Mouse (Mus musculus) kidney, embryonic 16.5 days (tissue): ENCODE measurements around the gene Selplg. TPM values are rescaled to one million over a fixed set of nuclear protein-coding genes. Genes with fewer than 3 reads are reported as not detected.

Experiments used
- ATAC-seq: fragments of 200-750 bp; cut with Nextera tagmentation; 2 replicates; pipeline ENCODE4 v1.8.0; 2017; ENCODE audit warnings: moderate TSS enrichment; ENCODE audit not compliant: low FRiP score, low TSS enrichment
- H3K27ac ChIP-seq: fragments of 300-500 bp; sonication (generic); 2 replicates; pipeline ENCODE4 v1.5.1; 2014; ENCODE audit warnings: low read length
- H3K27me3 ChIP-seq: fragments of 300-500 bp; sonication (generic); 2 replicates; pipeline ENCODE4 v1.6.1; 2014; ENCODE audit warnings: low read length, control low read depth, mixed read lengths; ENCODE audit not compliant: insufficient read depth
- H3K36me3 ChIP-seq: fragments of 300-500 bp; sonication (generic); 2 replicates; pipeline ENCODE4 v1.6.1; 2014; ENCODE audit warnings: low read length, control low read depth, mixed read lengths; ENCODE audit not compliant: insufficient read depth
- H3K4me1 ChIP-seq: fragments of 300-500 bp; sonication (generic); 2 replicates; pipeline ENCODE4 v1.6.1; 2014; ENCODE audit warnings: low read length, control low read depth, mixed read lengths; ENCODE audit not compliant: insufficient read depth
- H3K4me2 ChIP-seq: fragments of 300-500 bp; sonication (generic); replicated peaks from 2 replicates; pipeline ENCODE4 v1.6.1; 2014; ENCODE audit warnings: low read depth, low read length
- H3K4me3 ChIP-seq: fragments of 300-500 bp; sonication (generic); 2 replicates; pipeline ENCODE4 v1.5.1; 2014; ENCODE audit warnings: mild to moderate bottlenecking, low read length
- H3K9ac ChIP-seq: fragments of 300-500 bp; sonication (generic); replicated peaks from 2 replicates; pipeline ENCODE4 v1.6.1; 2014; ENCODE audit warnings: low read length
- H3K9me3 ChIP-seq: fragments of 300-500 bp; sonication (generic); 2 replicates; pipeline ENCODE4 v1.6.1; 2016; ENCODE audit warnings: low read length, control low read depth
- WGBS: fragments of 180-500 bp; shearing (Covaris S2); extraction: QIAGEN DNeasy Blood & Tissue Kit; methylation state at CpG from one replicate; pipeline ENCODE4 v1.1.7; 2014; 5-methylcytosine and 5-hydroxymethylcytosine counted together
- polyA plus RNA-seq: library from polyadenylated mRNA; unstranded; fragments of >200 nt; fragmentation: Nextera tagmentation; extraction: Ambion mirVana; gene quantifications from 2 replicates; pipeline ENCODE4 v1.2.1, GENCODE M21; 2015

Gene Selplg
- polyA plus RNA-seq, 1 experiment from 2014 or later = 2.4 TPM

DNA sequence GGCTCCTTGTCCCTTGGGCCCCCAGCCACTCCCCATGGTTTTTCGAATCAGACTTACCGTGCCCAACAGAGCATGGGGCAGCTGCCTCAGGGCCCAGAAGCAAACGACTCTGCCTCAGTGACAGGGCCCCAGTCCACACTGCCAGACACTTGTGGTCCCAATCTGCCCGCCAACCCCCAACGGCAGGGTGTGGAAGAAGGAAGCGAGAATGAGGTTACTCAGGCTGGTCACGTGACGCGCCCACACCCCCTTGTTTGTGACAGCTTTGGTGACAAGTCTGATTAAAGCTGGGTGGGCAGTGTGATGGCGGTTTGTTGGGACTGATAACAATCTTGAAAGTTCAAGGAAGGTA lies 2.2 kb downstream of the Selplg start:
- ATAC-seq = no peak
- Histone ChIP-seq H3K4me2 (no peak overlapping the region), H3K36me3 (no peaks in the 10 kb centered on the region), H3K27ac (no peak overlapping the region), H3K4me3 (no peak overlapping the region), H3K9me3 (no peaks in the 10 kb centered on the region), H3K4me1 (peaks cover 7% of the 10 kb centered on the region; the same call in 1 of the 2 replicates), H3K9ac (no peak overlapping the region), H3K27me3 (no peaks in the 10 kb centered on the region)
- 55% methylated on average over 10 of the region's 10 CpGs for WGBS

DNA sequence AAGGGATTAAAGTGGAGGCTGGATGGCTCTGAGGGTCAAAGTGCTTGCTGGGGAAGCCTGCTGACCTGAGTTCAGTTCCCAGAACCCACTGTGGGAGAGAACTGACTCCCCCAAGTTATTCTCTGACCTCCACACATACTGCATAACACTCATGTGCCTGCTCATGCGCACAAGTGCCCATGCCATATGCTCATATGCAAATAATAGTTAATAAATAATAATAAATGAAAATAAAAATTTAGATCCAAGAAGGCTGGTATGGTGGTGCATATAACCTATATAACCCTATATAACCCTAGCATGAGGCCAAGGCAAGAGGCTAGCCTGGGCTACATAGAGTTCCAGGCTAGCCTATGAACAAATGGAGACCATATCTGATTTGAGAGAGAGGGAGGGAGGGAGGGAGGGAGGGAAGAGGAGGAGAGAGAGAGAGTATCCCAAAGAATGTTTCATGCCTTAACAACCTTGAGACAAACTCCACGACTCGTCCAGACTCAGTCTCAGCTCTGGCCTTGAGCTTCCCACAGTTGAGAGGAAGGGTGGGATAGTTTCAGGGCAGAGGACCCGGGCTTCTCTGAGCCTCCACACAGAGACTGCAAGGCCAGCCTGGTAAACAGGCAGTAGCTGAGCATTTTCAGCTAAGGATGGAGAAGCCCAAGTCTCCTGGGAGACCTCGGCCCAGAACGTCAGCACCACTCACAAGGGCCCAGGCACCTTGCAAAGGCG lies 2.7 kb downstream of the Selplg start:
- Histone ChIP-seq H3K9me3 (no peaks in the 10 kb centered on the region), H3K36me3 (no peaks in the 10 kb centered on the region), H3K4me3 (no peak overlapping the region), H3K4me2 (no peak overlapping the region), H3K27me3 (no peaks in the 10 kb centered on the region), H3K27ac (no peak overlapping the region), H3K4me1 (peaks cover 7% of the 10 kb centered on the region; the same call in 1 of the 2 replicates), H3K9ac (no peak overlapping the region)
- ATAC-seq = no peak
- 69% methylated on average over 7 of the region's 7 CpGs for WGBS

DNA sequence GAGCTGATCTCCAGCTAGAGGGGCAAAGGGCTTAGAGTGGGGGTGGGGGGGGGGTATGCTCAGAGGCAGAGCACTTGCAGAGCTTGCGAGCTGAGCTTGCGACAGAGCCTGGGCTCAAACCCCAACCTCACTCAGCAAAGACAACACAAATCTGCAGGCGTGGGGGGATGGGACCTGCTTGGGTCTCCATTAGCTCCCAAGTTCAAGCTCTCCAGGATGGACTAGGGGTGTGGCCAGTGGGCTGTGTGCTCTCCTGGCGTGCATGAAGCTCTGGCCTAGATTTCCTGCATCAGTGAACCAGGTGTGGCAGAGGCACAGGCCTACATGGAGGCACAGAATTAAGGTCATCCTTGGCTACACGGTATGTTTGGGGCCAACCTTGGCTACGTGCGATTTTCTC lies 4.0 kb downstream of the Selplg start:
- Histone ChIP-seq H3K36me3 (no peaks in the 10 kb centered on the region), H3K27me3 (no peaks in the 10 kb centered on the region), H3K9ac (0 out of 2 replicates have a peak overlapping the region, but pooled peaks have one; percentile 15), H3K9me3 (no peaks in the 10 kb centered on the region), H3K4me3 (no peak overlapping the region), H3K27ac (no peak overlapping the region), H3K4me1 (peaks cover 7% of the 10 kb centered on the region; the same call in 1 of the 2 replicates), H3K4me2 (no peak overlapping the region)
- ATAC-seq = peak; percentile 62
- WGBS = 47% methylated on average over 7 of the region's 7 CpGs

DNA sequence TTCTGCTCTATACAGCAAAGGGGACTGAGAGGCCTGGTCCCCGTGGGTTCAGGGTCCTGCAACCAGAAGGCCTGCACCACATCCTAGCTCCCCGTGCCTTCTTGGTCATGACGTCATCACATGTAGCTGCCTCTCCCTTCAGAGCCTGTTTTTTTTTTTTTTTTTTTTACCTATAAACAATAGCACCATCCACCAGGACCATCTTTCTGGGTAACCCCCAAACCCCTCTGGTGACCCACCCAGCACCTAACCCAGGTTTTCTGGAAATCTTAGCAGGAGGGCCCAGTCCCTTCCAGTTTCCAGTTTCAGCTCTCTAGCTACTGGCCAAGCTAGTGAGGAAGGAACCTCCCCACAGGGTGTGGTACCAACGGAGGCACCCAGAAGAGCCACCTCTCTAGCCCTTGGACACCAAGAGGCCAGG lies 4.4 kb downstream of the Selplg start:
- H3K4me3 ChIP-seq = no peak overlapping the region
- H3K9me3 ChIP-seq = no peaks in the 10 kb centered on the region
- peaks cover 7% of the 10 kb centered on the region; the same call in 1 of the 2 replicates for H3K4me1 ChIP-seq
- no peaks in the 10 kb centered on the region for H3K36me3 ChIP-seq
- no peak overlapping the region for H3K4me2 ChIP-seq
- no peaks in the 10 kb centered on the region for H3K27me3 ChIP-seq
- H3K27ac ChIP-seq = no peak overlapping the region
- 61% methylated on average over 4 of the region's 4 CpGs for WGBS
- 0 out of 2 replicates have a peak overlapping the region, but pooled peaks have one; percentile 15 for H3K9ac ChIP-seq
- ATAC-seq = no peak; the same call in 1 of the 2 replicates

DNA sequence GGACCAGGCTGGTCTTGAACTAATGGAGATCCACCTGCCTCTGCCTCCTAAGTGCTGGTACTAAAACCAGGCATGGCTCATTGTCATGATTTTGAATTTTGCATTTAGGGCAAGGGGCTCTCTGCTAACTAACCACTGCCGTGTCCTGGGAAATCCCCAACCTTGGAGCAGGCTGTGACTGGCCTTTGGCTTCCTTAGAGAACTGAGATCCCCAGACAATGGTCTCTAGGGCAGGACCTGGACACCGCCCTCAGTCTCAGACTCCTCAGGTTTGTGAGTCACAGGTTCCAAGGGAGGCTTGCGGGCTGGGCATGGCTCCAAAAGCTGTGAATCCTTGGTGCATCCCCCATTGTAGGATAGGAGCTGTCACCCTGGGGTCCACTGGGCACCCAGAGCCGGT lies 5.8 kb downstream of the Selplg start:
- Histone ChIP-seq H3K27ac (no peak overlapping the region), H3K4me2 (no peak overlapping the region), H3K36me3 (no peaks in the 10 kb centered on the region), H3K9me3 (no peaks in the 10 kb centered on the region), H3K9ac (no peak overlapping the region), H3K4me1 (0 out of 2 replicates have a peak, but pooled peaks cover 5% of the 10 kb centered on the region), H3K4me3 (no peak overlapping the region), H3K27me3 (no peaks in the 10 kb centered on the region)
- ATAC-seq = no peak
- 83% methylated on average over 4 of the region's 4 CpGs for WGBS

DNA sequence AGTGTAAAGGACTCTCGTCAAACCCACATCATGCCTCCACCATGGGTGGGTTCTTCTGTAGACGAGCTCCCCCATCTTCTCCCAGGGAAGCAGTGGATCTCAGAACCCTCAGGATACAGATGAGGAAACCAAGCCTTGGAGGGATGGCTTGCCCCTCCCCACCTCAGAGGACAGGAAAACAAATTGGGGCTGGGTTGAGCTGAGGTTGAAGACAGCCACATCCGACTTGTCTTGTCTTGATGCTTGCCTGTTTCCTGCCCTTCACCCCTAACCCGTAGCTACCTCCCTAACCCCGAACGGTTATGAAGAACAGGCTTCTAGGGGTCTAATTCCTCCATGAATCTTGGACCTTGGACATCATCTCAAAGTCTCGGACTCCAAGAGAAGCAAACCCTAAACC lies 6.9 kb downstream of the Selplg start:
- H3K9ac ChIP-seq = no peak overlapping the region
- H3K4me3 ChIP-seq = no peak overlapping the region
- no peaks in the 10 kb centered on the region for H3K36me3 ChIP-seq
- 77% methylated on average over 7 of the region's 7 CpGs for WGBS
- ATAC-seq = no peak
- 0 out of 2 replicates have a peak, but pooled peaks cover 5% of the 10 kb centered on the region for H3K4me1 ChIP-seq
- H3K27ac ChIP-seq = no peak overlapping the region
- no peaks in the 10 kb centered on the region for H3K9me3 ChIP-seq
- H3K4me2 ChIP-seq = no peak overlapping the region
- no peaks in the 10 kb centered on the region for H3K27me3 ChIP-seq

DNA sequence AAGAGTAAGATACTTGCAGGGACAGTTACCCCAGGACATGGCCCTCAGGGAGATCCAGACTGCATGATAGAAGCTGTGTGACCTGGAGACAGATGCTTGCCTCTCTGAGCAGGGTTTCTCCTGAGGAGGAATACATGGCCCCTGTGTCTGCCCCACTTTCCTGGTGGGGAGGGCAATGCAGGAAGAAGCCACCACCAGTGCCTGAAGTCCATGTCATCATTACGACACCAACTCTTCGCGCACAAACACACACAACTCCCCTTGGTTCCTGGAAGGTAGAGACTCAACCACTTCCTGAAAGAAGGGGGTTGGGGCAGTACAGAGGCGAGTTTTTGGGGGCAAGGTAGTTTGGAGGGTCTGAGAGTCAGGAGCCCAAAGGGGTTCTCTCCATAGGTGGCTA lies 8.2 kb downstream of the Selplg start:
- WGBS = 90% methylated on average over 4 of the region's 4 CpGs

DNA sequence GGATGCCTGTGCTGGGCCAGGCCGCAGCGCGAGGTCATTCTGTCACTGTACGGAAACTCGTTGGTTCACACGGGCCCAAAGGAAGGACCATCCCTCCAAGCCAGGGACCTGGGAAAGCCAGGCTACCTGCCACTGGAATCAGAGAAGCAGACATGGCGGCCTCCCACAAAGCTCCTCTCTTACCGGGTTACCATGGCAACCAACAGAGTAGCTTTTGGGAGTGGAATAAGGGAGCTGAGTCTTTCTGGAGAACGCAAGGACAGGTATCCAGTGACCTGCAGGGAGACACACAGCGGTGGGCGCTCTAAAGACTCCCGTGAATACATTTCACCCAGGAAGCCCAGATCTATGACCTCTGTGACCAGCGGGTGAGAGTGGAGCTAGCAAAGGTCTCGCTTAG lies 13.9 kb downstream of the Selplg start:
- 61% methylated on average over 14 of the region's 14 CpGs for WGBS
- ATAC-seq = no peak
- H3K9ac ChIP-seq = no peak overlapping the region

More for the DNA sequence above, 8.2 kb downstream of the Selplg start:
- Histone ChIP-seq H3K4me1 (0 out of 2 replicates have a peak, but pooled peaks cover 5% of the 10 kb centered on the region), H3K27ac (no peak overlapping the region), H3K4me2 (no peak overlapping the region), H3K9ac (no peak overlapping the region), H3K9me3 (no peaks in the 10 kb centered on the region), H3K4me3 (no peak overlapping the region), H3K36me3 (no peaks in the 10 kb centered on the region), H3K27me3 (no peaks in the 10 kb centered on the region)
- no peak for ATAC-seq

DNA sequence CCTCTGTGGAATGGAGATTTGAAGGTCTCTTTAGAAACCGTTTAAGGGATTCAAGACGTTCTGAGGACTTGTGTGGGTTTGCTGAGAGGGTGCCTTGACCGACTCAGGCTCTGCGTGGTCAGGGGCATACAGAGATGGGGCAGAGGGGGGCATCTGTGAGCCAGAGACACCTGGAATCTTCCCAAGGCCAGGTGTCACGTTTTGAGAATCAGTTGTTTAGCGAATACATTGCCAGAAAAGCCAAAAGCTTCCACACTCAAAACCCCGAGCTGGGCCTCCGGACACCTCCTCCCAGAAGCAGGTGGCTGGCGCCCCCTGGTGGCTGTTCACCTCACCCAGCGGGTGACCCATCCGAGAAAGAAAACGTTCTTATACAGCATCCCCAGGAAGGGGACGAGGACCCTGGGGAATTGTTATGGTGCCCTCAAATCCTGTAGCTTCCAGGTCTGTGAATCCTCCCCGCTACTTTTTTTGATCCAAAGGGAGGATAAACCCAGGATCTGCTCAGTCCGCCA lies 16.7 kb downstream of the Selplg start:
- Histone ChIP-seq H3K27ac (no peak overlapping the region), H3K27me3 (no peaks in the 10 kb centered on the region; the same call in 1 of the 2 replicates), H3K4me2 (no peak overlapping the region; the same call in 1 of the 2 replicates), H3K9ac (peak overlapping the region; percentile 16; the same call in 1 of the 2 replicates), H3K4me1 (peaks cover 13% of the 10 kb centered on the region), H3K9me3 (peaks cover 6% of the 10 kb centered on the region; the same call in 1 of the 2 replicates), H3K4me3 (no peak overlapping the region), H3K36me3 (no peaks in the 10 kb centered on the region)
- WGBS = 12% methylated on average over 15 of the region's 15 CpGs
- ATAC-seq = no peak

More for the DNA sequence above, 13.9 kb downstream of the Selplg start:
- no peaks in the 10 kb centered on the region for H3K36me3 ChIP-seq
- H3K4me1 ChIP-seq = peaks cover 13% of the 10 kb centered on the region
- H3K9me3 ChIP-seq = no peaks in the 10 kb centered on the region
- H3K4me2 ChIP-seq = no peak overlapping the region
- H3K27me3 ChIP-seq = no peaks in the 10 kb centered on the region; the same call in 1 of the 2 replicates
- H3K4me3 ChIP-seq = no peak overlapping the region
- H3K27ac ChIP-seq = no peak overlapping the region

DNA sequence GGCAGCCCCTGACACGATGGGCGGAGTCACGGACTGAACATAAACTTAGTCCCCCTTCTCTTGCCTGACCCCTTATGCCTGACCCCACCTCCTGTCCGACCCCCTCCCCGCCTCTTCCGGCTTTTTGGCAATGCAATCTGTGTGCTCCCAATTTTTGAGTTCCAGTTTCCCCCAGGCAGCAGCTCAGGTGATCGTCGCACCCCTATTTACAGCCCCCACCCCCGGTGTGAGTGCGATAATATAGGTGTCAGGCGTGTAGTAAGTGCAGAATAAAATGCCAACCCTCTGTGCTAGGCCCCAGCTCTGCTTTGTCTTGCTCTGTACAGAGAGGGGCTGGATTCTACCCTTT lies 17.4 kb downstream of the Selplg start:
- Histone ChIP-seq H3K9ac (no peak overlapping the region), H3K4me2 (no peak overlapping the region), H3K27me3 (no peaks in the 10 kb centered on the region; the same call in 1 of the 2 replicates), H3K4me3 (no peak overlapping the region), H3K9me3 (peaks cover 6% of the 10 kb centered on the region; the same call in 1 of the 2 replicates), H3K4me1 (peaks cover 13% of the 10 kb centered on the region), H3K36me3 (no peaks in the 10 kb centered on the region), H3K27ac (no peak overlapping the region)
- no peak for ATAC-seq
- 53% methylated on average over 11 of the region's 11 CpGs for WGBS
